Mouse (Mus musculus): ENCODE data around the gene Nans. TPM values are rescaled to one million over a fixed set of nuclear protein-coding genes. Genes with fewer than 3 reads are reported as not detected.

Gene Nans
- 69.1 and 73.2 TPM in 2 replicates for polyA plus RNA-seq (2015; fragmentation: Nextera tagmentation; extraction: Ambion mirVana)

DNA sequence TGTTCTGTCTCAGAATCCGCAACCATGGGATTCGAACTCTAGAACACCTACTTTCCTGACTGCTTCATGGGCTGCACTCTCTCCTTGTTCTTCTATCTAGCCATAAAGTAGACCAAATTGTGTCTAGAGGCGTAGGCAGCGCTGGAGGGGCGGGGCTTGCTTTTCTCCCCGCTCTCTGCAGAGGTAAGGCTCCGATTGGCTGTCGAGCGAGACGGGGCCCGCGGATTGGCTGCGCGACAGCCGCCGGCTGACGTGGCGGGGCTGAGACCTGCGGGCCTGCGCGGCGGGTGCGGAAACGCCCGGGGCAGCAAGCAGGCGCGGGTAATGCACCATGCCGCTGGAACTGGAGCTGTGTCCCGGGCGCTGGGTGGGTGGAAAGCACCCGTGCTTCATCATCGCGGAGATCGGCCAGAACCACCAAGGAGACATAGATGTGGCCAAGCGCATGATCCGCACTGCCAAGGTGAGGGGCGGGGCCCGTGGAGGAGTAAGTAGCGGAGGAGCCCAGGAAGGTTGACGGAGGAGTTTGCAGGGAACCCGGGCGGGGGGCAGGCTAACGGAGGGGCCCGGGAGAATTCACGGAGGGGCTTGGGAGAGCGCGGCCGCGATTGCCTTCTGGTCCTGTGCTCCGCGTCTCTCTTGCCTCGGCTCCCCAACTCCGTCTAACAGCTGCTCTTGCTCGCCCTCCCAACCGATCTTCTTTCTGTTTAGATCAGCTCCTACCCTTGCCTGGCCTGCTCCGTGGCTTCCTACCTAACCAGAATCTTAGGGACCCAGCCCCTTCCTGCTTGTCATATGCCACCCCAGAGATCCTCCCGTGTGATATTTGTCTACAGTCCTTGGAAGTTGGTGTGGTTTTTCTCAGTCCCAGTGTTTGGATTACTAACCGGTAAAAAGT lies at the start of gene Nans:
Gene Nans (plus strand): TSS at position 221 of the 898 bp plus-strand sequence.
- H3K36me3 ChIP-seq, result peaks cover 15% of the 10 kb centered on the region; the same call in 1 of the 2 replicates
- no peaks in the 10 kb centered on the region for H3K27me3 ChIP-seq
- ATAC-seq (ENCODE audit: low FRiP score, low read depth), result peak; percentile 99
- no peaks in the 10 kb centered on the region for H3K9me3 ChIP-seq
- peaks cover 11% of the 10 kb centered on the region for H3K4me1 ChIP-seq (replicated peaks)
- WGBS, result under 1% methylated on average over 58 of the region's 58 CpGs
- H3K27ac ChIP-seq (replicated peaks), result peak within 1 kb of the TSS; percentile 73
- peak within 1 kb of the TSS; percentile 90 for H3K4me3 ChIP-seq
- H3K9ac ChIP-seq, result peak within 1 kb of the TSS; percentile 74
- H3K4me2 ChIP-seq, result peak within 1 kb of the TSS; percentile 85

GRCm38 (mm10) chr4:46442501-46442900 lies 46.5 kb upstream of the Nans start:
- 67% methylated on average over 4 of the region's 4 CpGs for WGBS

GRCm38 (mm10) chr4:46445237-46445945 lies 43.7 kb upstream of the Nans start:
- no peak overlapping the region for H3K9ac ChIP-seq
- H3K4me3 ChIP-seq, result no peak overlapping the region
- H3K27me3 ChIP-seq, result no peaks in the 10 kb centered on the region
- 55% methylated on average over 9 of the region's 9 CpGs for WGBS
- no peak for ATAC-seq (ENCODE audit: low FRiP score, low read depth)
- peaks cover 4% of the 10 kb centered on the region for H3K4me1 ChIP-seq (replicated peaks)
- H3K27ac ChIP-seq (replicated peaks), result no peak overlapping the region
- no peak overlapping the region for H3K4me2 ChIP-seq
- no peaks in the 10 kb centered on the region for H3K9me3 ChIP-seq
- no peaks in the 10 kb centered on the region for H3K36me3 ChIP-seq

More at GRCm38 (mm10) chr4:46442501-46442900, 46.5 kb upstream of the Nans start:
- Histone ChIP-seq H3K4me3 (no peak overlapping the region), H3K9me3 (no peaks in the 10 kb centered on the region), H3K4me2 (no peak overlapping the region), H3K4me1 (replicated peaks) (no peaks in the 10 kb centered on the region), H3K27ac (replicated peaks) (no peak overlapping the region), H3K9ac (no peak overlapping the region), H3K27me3 (no peaks in the 10 kb centered on the region), H3K36me3 (no peaks in the 10 kb centered on the region)
- ATAC-seq (ENCODE audit: low FRiP score, low read depth), result no peak

GRCm38 (mm10) chr4:46447461-46447860 lies 41.6 kb upstream of the Nans start:
- no peak for ATAC-seq (ENCODE audit: low FRiP score, low read depth)
- no peak overlapping the region for H3K4me3 ChIP-seq
- H3K27ac ChIP-seq (replicated peaks), result no peak overlapping the region
- H3K4me1 ChIP-seq (replicated peaks), result peaks cover 8% of the 10 kb centered on the region
- no peaks in the 10 kb centered on the region for H3K27me3 ChIP-seq
- H3K4me2 ChIP-seq, result no peak overlapping the region
- no peaks in the 10 kb centered on the region for H3K36me3 ChIP-seq
- no peak overlapping the region for H3K9ac ChIP-seq
- 56% methylated on average over 1 of the region's 1 CpGs for WGBS
- H3K9me3 ChIP-seq, result no peaks in the 10 kb centered on the region

DNA sequence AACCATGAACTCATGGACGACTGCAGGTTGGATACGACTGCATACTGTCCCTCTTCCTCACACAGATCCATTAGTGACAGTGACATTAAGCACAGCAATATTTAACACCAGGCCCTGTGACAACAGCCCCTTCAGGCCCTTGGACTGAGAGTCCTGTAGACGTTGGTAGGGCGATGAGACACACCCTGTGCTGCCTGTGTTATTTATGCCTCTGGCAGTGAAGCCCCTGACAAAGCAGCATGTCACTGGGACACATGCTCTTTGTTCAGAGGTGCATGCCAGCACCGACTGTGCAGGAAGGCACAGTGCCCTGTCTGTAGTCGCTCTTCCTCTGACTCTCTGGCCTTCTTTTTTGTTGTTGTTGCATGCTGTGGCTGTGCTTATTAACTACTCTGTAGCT lies 40.2 kb upstream of the Nans start:
- no peaks in the 10 kb centered on the region for H3K9me3 ChIP-seq

DNA sequence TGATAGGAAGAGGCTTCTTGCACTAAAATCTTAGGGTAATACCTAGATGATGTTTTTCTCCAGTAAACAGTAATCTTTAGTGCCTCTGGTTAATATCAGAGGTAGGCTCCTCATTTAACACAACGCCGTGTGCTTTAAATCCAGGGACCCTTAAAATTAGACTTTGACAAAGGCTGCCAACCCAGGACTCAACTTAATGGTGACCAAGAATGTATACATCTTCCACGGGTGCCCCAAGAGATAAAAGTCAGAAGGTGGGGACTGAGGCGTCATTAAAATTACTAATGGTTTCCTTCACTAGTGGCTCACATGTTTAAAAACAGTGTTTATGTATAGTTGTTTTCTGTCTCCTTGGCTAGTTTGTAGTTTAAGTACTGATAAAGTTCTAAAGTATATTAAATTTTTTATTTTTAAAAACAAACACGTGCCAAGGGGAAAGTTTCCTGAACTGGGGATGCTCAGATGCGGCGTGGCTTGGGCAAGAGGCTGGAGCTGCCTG lies 39.0 kb upstream of the Nans start:
- Histone ChIP-seq H3K27me3 (no peaks in the 10 kb centered on the region), H3K36me3 (no peaks in the 10 kb centered on the region), H3K9ac (peak overlapping the region; percentile 88), H3K4me1 (replicated peaks) (peaks cover 34% of the 10 kb centered on the region), H3K4me2 (peak overlapping the region; percentile 70), H3K4me3 (peak overlapping the region; percentile 83), H3K27ac (replicated peaks) (peak overlapping the region; percentile 95), H3K9me3 (no peaks in the 10 kb centered on the region)
- WGBS, result 38% methylated on average over 7 of the region's 7 CpGs
- no peak for ATAC-seq (ENCODE audit: low FRiP score, low read depth)

More for the DNA sequence above, 40.2 kb upstream of the Nans start:
- H3K4me1 ChIP-seq (replicated peaks), result peaks cover 22% of the 10 kb centered on the region
- WGBS, result 29% methylated on average over 6 of the region's 6 CpGs
- H3K4me2 ChIP-seq, result no peak overlapping the region
- no peak overlapping the region for H3K9ac ChIP-seq
- no peak for ATAC-seq (ENCODE audit: low FRiP score, low read depth)
- no peak overlapping the region for H3K27ac ChIP-seq (replicated peaks)
- no peaks in the 10 kb centered on the region for H3K36me3 ChIP-seq
- no peaks in the 10 kb centered on the region for H3K27me3 ChIP-seq
- no peak overlapping the region for H3K4me3 ChIP-seq

- Histone ChIP-seq H3K9me3 (no peaks in the 10 kb centered on the region), H3K27ac (replicated peaks) (peak within 1 kb of the TSS; percentile 95), H3K27me3 (no peaks in the 10 kb centered on the region), H3K4me3 (peak within 1 kb of the TSS; percentile 83), H3K36me3 (no peaks in the 10 kb centered on the region), H3K4me1 (replicated peaks) (peaks cover 39% of the 10 kb centered on the region), H3K9ac (peak within 1 kb of the TSS; percentile 88), H3K4me2 (peak within 1 kb of the TSS; percentile 70)
- under 1% methylated on average over 59 of the region's 66 CpGs for WGBS
- ATAC-seq (ENCODE audit: low FRiP score, low read depth), result peak; percentile 94
Measured at GRCm38 (mm10) chr4:46450519-46451131, 38.4 kb upstream of the Nans start, which contains the start of gene Anp32b. Anp32b (plus strand) TSS chr4:46450902.

DNA sequence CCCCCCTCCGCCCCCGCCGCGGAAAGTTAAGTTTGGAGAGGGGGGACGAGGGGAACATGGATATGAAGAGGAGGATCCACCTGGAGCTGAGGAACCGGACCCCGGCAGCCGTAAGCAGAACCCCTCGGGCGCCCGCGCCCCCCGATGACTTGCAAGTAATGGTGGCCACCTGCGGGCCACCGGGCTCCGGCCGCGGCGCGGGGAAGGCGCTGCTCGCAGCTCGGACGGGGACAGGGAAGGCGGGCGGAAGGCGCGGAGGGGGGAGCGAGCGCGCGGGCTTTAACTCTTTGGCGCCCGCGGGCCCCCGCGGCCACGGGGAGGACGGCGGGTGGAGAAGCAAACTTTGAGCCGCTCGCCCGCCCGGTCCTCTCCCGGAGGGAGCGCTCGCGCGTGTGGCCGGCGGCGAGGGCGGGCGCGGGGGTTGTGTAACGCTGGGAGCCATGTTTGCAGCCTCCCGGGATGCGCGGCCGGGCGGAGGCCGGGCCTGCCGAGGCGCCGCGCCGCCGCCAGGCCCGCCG lies 37.7 kb upstream of the Nans start:
- peak; percentile 62 for ATAC-seq (ENCODE audit: low FRiP score, low read depth)
- Histone ChIP-seq H3K27ac (replicated peaks) (peak overlapping the region; percentile 95), H3K36me3 (no peaks in the 10 kb centered on the region), H3K4me3 (peak overlapping the region; percentile 83), H3K9me3 (no peaks in the 10 kb centered on the region), H3K4me2 (peak overlapping the region; percentile 70), H3K9ac (peak overlapping the region; percentile 88), H3K4me1 (replicated peaks) (peaks cover 40% of the 10 kb centered on the region), H3K27me3 (no peaks in the 10 kb centered on the region)
- WGBS, result under 1% methylated on average over 58 of the region's 70 CpGs

DNA sequence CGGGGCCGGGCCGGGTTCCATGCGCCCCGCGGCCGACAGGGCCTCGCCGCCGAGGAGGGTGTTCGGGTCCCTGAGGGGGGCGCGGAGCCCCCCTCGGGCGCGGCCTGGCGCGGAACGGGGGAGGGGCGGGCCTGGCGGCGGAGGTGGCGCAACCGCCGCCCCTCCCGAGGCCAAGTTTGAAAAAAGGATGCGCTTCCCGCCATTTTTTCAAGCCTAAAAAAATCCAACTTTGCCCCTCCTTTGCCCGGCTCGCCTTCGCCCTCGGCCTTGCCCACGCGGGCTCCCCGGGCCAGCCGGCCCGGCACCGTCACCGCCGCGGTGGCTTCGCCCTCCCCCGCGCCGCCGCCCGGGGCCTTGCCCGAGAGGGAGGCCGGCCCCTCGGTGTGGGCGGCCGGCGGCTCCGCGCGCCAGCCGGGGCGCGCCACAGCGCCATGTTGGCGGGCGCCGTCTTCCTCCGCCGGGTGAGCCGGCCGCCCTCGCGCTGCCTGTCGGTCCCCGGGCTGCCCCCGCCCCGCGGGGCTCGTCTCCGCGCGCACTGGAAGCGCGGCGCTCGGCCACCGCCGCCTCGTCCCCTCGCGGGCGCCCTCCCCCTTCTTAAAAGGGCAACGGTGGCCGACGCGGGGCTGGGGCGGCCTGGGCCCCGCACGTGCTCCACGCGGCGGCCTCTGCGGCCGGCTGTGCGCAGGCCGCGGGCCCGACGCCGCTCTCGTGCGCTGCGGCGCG lies 37.1 kb upstream of the Nans start:
- peak overlapping the region; percentile 83 for H3K4me3 ChIP-seq
- H3K4me1 ChIP-seq (replicated peaks), result peaks cover 40% of the 10 kb centered on the region
- H3K4me2 ChIP-seq, result peak overlapping the region; percentile 70
- no peaks in the 10 kb centered on the region for H3K9me3 ChIP-seq
- peak; percentile 36; the same call in 1 of the 2 replicates for ATAC-seq (ENCODE audit: low FRiP score, low read depth)
- H3K27me3 ChIP-seq, result no peaks in the 10 kb centered on the region
- no peaks in the 10 kb centered on the region for H3K36me3 ChIP-seq
- WGBS, result under 1% methylated on average over 83 of the region's 111 CpGs
- peak overlapping the region; percentile 95 for H3K27ac ChIP-seq (replicated peaks)
- peak overlapping the region; percentile 88 for H3K9ac ChIP-seq

DNA sequence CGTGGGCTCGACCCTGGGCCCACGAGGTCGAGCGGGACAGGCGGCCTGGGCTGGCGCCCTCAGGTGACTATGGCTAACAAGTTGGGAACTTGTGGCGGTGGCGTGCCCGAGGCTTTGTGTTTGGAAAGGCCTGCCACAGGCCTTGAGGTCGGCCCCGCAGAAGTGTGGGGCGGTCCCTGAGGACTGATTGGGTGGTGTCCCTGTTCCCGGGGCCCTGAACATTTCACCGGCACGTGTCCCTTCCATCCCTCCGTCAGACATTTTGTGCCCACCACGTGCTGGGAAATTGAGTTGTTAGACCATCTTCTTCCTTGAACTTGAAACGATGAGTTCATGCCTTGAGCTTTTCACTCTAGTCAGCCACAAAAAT lies 36.6 kb upstream of the Nans start:
- Histone ChIP-seq H3K9ac (peak overlapping the region; percentile 88), H3K4me1 (replicated peaks) (peaks cover 40% of the 10 kb centered on the region), H3K4me2 (peak overlapping the region; percentile 70), H3K27ac (replicated peaks) (peak overlapping the region; percentile 95), H3K4me3 (peak overlapping the region; percentile 83), H3K9me3 (no peaks in the 10 kb centered on the region), H3K36me3 (no peaks in the 10 kb centered on the region), H3K27me3 (no peaks in the 10 kb centered on the region)
- ATAC-seq (ENCODE audit: low FRiP score, low read depth), result no peak
- WGBS, result 0% methylated on average over 19 of the region's 19 CpGs
